Mouse (Mus musculus): ENCODE data around the gene Sema5a.

DNA sequence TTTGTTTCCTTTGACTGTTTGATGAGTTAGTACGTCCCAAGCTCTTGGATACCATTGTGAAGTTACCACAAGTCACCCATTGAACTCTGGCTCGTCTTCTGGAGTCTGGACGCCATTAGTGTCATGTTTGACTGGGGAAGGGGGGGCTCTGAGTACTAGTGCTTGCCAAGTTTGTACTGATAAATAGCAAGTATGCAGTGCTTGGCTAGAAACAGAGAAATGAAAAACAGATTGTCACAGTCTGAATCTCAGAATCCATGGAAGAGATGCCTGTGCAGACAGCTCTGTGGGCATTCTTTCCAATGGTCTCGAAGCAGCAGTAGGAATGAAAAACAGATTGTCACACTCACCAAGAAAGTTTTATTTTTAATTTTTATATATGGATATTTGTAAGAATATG, 411.4 kb downstream of the Sema5a start:
- TF ChIP-seq CTCF (IDR thresholded peaks at IDR 0.05; ENCODE audit: control insufficient read depth, insufficient read depth, insufficient read length) = no peak
- TF ChIP-seq USF1 (IDR thresholded peaks at IDR 0.05; ENCODE audit: low read depth) = no peak
- no peak for TF ChIP-seq MAX (IDR thresholded peaks at IDR 0.05)
- TF ChIP-seq MYOG (IDR thresholded peaks at IDR 0.05; ENCODE audit: control insufficient read depth, extremely low read depth, insufficient read length) = no peak
- no peak for TF ChIP-seq MYOD1 (IDR thresholded peaks at IDR 0.05; ENCODE audit: control insufficient read depth, insufficient read length, low read depth)
- no peak for TF ChIP-seq CEBPB (IDR thresholded peaks at IDR 0.05; ENCODE audit: low read depth)
- TF ChIP-seq FOSL1 (IDR thresholded peaks at IDR 0.05; ENCODE audit: insufficient read depth, low read length, poor library complexity, severe bottlenecking) = no peak
